Mouse (Mus musculus): ENCODE measurements around the gene Tex44.

GRCm38 (mm10) chr1:86432778-86433177, 6.6 kb downstream of the Tex44 start:
- TF ChIP-seq POLR2A (IDR thresholded peaks at IDR 0.05; ENCODE audit: borderline replicate concordance, low read depth, low read length) (no peak), CTCF (IDR thresholded peaks at IDR 0.05; ENCODE audit: low read depth, low read length) (no peak)
